Mouse (Mus musculus) hindbrain, embryonic 12.5 days (tissue): ENCODE data around the gene Nova2. TPM values are rescaled to one million over a fixed set of nuclear protein-coding genes. Genes with fewer than 3 reads are reported as not detected.

ENCODE experiments used
- ATAC-seq: fragments of 200-750 bp; cut with Nextera tagmentation; 2 replicates; pipeline ENCODE4 v1.8.0; 2017; ENCODE audit warnings: moderate TSS enrichment; ENCODE audit not compliant: low FRiP score
- H3K27ac ChIP-seq: fragments of 300-500 bp; sonication (generic); 2 replicates; pipeline ENCODE4 v1.5.1; 2016; ENCODE audit warnings: mild to moderate bottlenecking
- H3K27me3 ChIP-seq: fragments of 300-500 bp; sonication (generic); 2 replicates; pipeline ENCODE4 v1.6.1; 2016; ENCODE audit warnings: mild to moderate bottlenecking
- H3K36me3 ChIP-seq: fragments of 300-500 bp; sonication (generic); 2 replicates; pipeline ENCODE4 v1.6.1; 2016; ENCODE audit warnings: mild to moderate bottlenecking
- H3K4me1 ChIP-seq: fragments of 300-500 bp; sonication (generic); 2 replicates; pipeline ENCODE4 v1.6.1; 2016
- H3K4me2 ChIP-seq: fragments of 300-500 bp; sonication (generic); replicated peaks from 2 replicates; pipeline ENCODE4 v1.6.1; 2016; ENCODE audit warnings: mild to moderate bottlenecking
- H3K4me3 ChIP-seq: fragments of 300-500 bp; sonication (generic); 2 replicates; pipeline ENCODE4 v1.5.1; 2016; ENCODE audit warnings: mild to moderate bottlenecking
- H3K9ac ChIP-seq: fragments of 300-500 bp; sonication (generic); 2 replicates; pipeline ENCODE4 v1.6.1; 2016; ENCODE audit warnings: mild to moderate bottlenecking, moderate library complexity
- H3K9me3 ChIP-seq: fragments of 300-500 bp; sonication (generic); replicated peaks from 2 replicates; pipeline ENCODE4 v1.6.1; 2016; ENCODE audit warnings: mild to moderate bottlenecking
- WGBS: fragments of 180-500 bp; shearing (Covaris S2); methylation state at CpG from one replicate; pipeline ENCODE4 v1.1.7; 2016; 5-methylcytosine and 5-hydroxymethylcytosine counted together
- polyA plus RNA-seq: library from polyadenylated mRNA; unstranded; fragments of >200 nt; fragmentation: Nextera tagmentation; extraction: Ambion mirVana; gene quantifications from 2 replicates; pipeline ENCODE4 v1.2.1, GENCODE M21; 2016

The Nova2 gene
- polyA plus RNA-seq, 1 experiment from 2014 or later = 12.5 TPM

- H3K4me3 ChIP-seq = peak within 1 kb of the TSS; percentile 52
- peak within 1 kb of the TSS; percentile 92 for H3K27ac ChIP-seq
- no peaks in the 10 kb centered on the region for H3K9me3 ChIP-seq
- H3K4me1 ChIP-seq = peaks cover 23% of the 10 kb centered on the region
- H3K27me3 ChIP-seq = peaks cover 22% of the 10 kb centered on the region
- H3K4me2 ChIP-seq = peak within 1 kb of the TSS; percentile 83
- ATAC-seq = peak; percentile 95
- WGBS = under 1% methylated on average over 37 of the region's 37 CpGs
- peak within 1 kb of the TSS; percentile 71 for H3K9ac ChIP-seq
- H3K36me3 ChIP-seq = no peaks in the 10 kb centered on the region
Observed at GRCm38 (mm10) chr7:18990601-18991295, 65.1 kb downstream of the Nova2 start, which contains the start of gene Mypop. Gene Mypop (plus strand): TSS chr7:18991245.

- WGBS = 1% methylated on average over 59 of the region's 59 CpGs
Observed at GRCm38 (mm10) chr7:18991660-18992293, 66.1 kb downstream of the Nova2 start.

GRCm38 (mm10) chr7:18992294-18992675 lies 66.6 kb downstream of the Nova2 start:
- Histone ChIP-seq H3K9ac (peak overlapping the region; percentile 71), H3K4me1 (peaks cover 23% of the 10 kb centered on the region), H3K4me2 (peak overlapping the region; percentile 83), H3K9me3 (no peaks in the 10 kb centered on the region), H3K36me3 (peaks cover 7% of the 10 kb centered on the region), H3K27me3 (peaks cover 21% of the 10 kb centered on the region), H3K27ac (no peak overlapping the region), H3K4me3 (peak overlapping the region; percentile 52)
- no peak for ATAC-seq
- WGBS = 2% methylated on average over 31 of the region's 31 CpGs

More at GRCm38 (mm10) chr7:18991660-18992293, 66.1 kb downstream of the Nova2 start:
- Histone ChIP-seq H3K9me3 (no peaks in the 10 kb centered on the region), H3K9ac (peak overlapping the region; percentile 71), H3K4me1 (peaks cover 23% of the 10 kb centered on the region), H3K4me2 (peak overlapping the region; percentile 83), H3K4me3 (peak overlapping the region; percentile 52), H3K36me3 (peaks cover 7% of the 10 kb centered on the region), H3K27ac (peak overlapping the region; percentile 70; the same call in 1 of the 2 replicates), H3K27me3 (peaks cover 22% of the 10 kb centered on the region)
- peak; percentile 21 for ATAC-seq

- H3K9me3 ChIP-seq = no peaks in the 10 kb centered on the region
- H3K4me1 ChIP-seq = peaks cover 23% of the 10 kb centered on the region
- ATAC-seq = no peak
- H3K27me3 ChIP-seq = peaks cover 19% of the 10 kb centered on the region
- no peak overlapping the region for H3K27ac ChIP-seq
- H3K4me3 ChIP-seq = peak overlapping the region; percentile 52; the same call in 1 of the 2 replicates
- 89% methylated on average over 5 of the region's 5 CpGs for WGBS
- peak overlapping the region; percentile 83 for H3K4me2 ChIP-seq
- no peak overlapping the region for H3K9ac ChIP-seq
- H3K36me3 ChIP-seq = peaks cover 7% of the 10 kb centered on the region
Observed at GRCm38 (mm10) chr7:18993036-18993435, 67.3 kb downstream of the Nova2 start.

GRCm38 (mm10) chr7:18998835-18999234 lies 73.1 kb downstream of the Nova2 start:
- no peak for ATAC-seq
- Histone ChIP-seq H3K9ac (no peak overlapping the region), H3K27ac (0 out of 2 replicates have a peak overlapping the region, but pooled peaks have one; percentile 5), H3K4me1 (peaks cover 25% of the 10 kb centered on the region), H3K4me3 (no peak overlapping the region), H3K36me3 (peaks cover 7% of the 10 kb centered on the region), H3K4me2 (no peak overlapping the region), H3K9me3 (no peaks in the 10 kb centered on the region), H3K27me3 (no peaks in the 10 kb centered on the region)
- 36% methylated on average over 9 of the region's 9 CpGs for WGBS

GRCm38 (mm10) chr7:19000421-19000820 lies 74.7 kb downstream of the Nova2 start:
- H3K4me3 ChIP-seq = peak overlapping the region; percentile 25
- H3K36me3 ChIP-seq = peaks cover 12% of the 10 kb centered on the region
- peak overlapping the region; percentile 52 for H3K4me2 ChIP-seq
- H3K9me3 ChIP-seq = no peaks in the 10 kb centered on the region
- peak overlapping the region; percentile 66 for H3K9ac ChIP-seq
- ATAC-seq = no peak
- WGBS = 54% methylated on average over 10 of the region's 10 CpGs
- peaks cover 35% of the 10 kb centered on the region for H3K4me1 ChIP-seq
- no peaks in the 10 kb centered on the region for H3K27me3 ChIP-seq
- H3K27ac ChIP-seq = 0 out of 2 replicates have a peak overlapping the region, but pooled peaks have one; percentile 12

- Histone ChIP-seq H3K9me3 (no peaks in the 10 kb centered on the region), H3K4me3 (peak overlapping the region; percentile 25), H3K9ac (peak overlapping the region; percentile 66), H3K27ac (0 out of 2 replicates have a peak overlapping the region, but pooled peaks have one; percentile 12), H3K4me1 (peaks cover 43% of the 10 kb centered on the region), H3K36me3 (peaks cover 17% of the 10 kb centered on the region), H3K4me2 (peak overlapping the region; percentile 52), H3K27me3 (no peaks in the 10 kb centered on the region)
- no peak for ATAC-seq
- WGBS = 41% methylated on average over 18 of the region's 18 CpGs
Observed at GRCm38 (mm10) chr7:19001066-19001806, 75.5 kb downstream of the Nova2 start.

GRCm38 (mm10) chr7:19001807-19002085 lies 76.1 kb downstream of the Nova2 start:
- WGBS = 81% methylated on average over 3 of the region's 3 CpGs
- Histone ChIP-seq H3K27me3 (no peaks in the 10 kb centered on the region), H3K27ac (no peak overlapping the region), H3K4me2 (no peak overlapping the region), H3K9ac (no peak overlapping the region), H3K36me3 (peaks cover 16% of the 10 kb centered on the region), H3K4me3 (no peak overlapping the region), H3K9me3 (no peaks in the 10 kb centered on the region), H3K4me1 (peaks cover 47% of the 10 kb centered on the region)
- ATAC-seq = no peak

- 50% methylated on average over 4 of the region's 4 CpGs for WGBS
- peak overlapping the region; percentile 35 for H3K4me3 ChIP-seq
- no peaks in the 10 kb centered on the region for H3K9me3 ChIP-seq
- H3K4me2 ChIP-seq = peak overlapping the region; percentile 63
- no peak for ATAC-seq
- H3K9ac ChIP-seq = peak overlapping the region; percentile 63; the same call in 1 of the 2 replicates
- H3K27me3 ChIP-seq = no peaks in the 10 kb centered on the region
- peaks cover 20% of the 10 kb centered on the region for H3K36me3 ChIP-seq
- peak overlapping the region; percentile 40 for H3K27ac ChIP-seq
- peaks cover 50% of the 10 kb centered on the region for H3K4me1 ChIP-seq
Observed at GRCm38 (mm10) chr7:19002115-19002514, 76.4 kb downstream of the Nova2 start.

- peak; percentile 58 for ATAC-seq
- Histone ChIP-seq H3K4me3 (peak overlapping the region; percentile 35), H3K9ac (peak overlapping the region; percentile 63), H3K4me2 (peak overlapping the region; percentile 63), H3K9me3 (no peaks in the 10 kb centered on the region), H3K27ac (peak overlapping the region; percentile 40), H3K36me3 (peaks cover 23% of the 10 kb centered on the region), H3K4me1 (peaks cover 57% of the 10 kb centered on the region), H3K27me3 (no peaks in the 10 kb centered on the region)
- WGBS = 4% methylated on average over 17 of the region's 17 CpGs
Observed at GRCm38 (mm10) chr7:19002848-19003498, 77.3 kb downstream of the Nova2 start.

- Histone ChIP-seq H3K36me3 (peaks cover 23% of the 10 kb centered on the region), H3K4me3 (peak within 1 kb of the TSS; percentile 95), H3K27ac (peak within 1 kb of the TSS; percentile 95), H3K4me1 (peaks cover 53% of the 10 kb centered on the region), H3K4me2 (peak within 1 kb of the TSS; percentile 99), H3K9me3 (no peaks in the 10 kb centered on the region), H3K27me3 (no peaks in the 10 kb centered on the region), H3K9ac (peak within 1 kb of the TSS; percentile 95)
- peak; percentile 64 for ATAC-seq
- under 1% methylated on average over 79 of the region's 90 CpGs for WGBS
Observed at GRCm38 (mm10) chr7:19003902-19004630, 78.4 kb downstream of the Nova2 start, which contains the start of gene Irf2bp1. Gene Irf2bp1 (plus strand): TSS chr7:19004044.
